30 mouse cellular contexts compared by ENCODE assay signal in the genomic region with DNA sequence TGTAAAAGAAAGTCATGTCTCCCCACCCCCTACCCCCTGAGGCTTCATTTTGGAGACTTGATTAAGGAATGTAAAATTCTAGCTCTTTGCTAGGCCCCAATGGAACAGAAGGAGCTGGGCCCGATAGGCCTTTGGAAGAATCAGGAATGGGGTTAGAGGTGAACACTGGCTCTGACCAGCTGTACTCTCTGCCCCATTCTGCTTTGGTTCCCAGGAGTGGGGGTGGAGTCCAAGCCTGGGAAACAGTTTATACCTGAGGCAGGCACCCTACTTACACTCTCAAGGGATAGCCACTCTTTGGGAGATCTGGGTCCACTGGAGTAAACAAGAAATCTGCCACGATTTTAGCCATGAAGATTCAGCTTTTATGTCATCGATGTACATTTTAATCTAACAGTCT. TPM values are rescaled to one million over a fixed set of nuclear protein-coding genes. Genes with fewer than 3 reads are reported as not detected.
"Had no signal": no experiment of that assay in that cellular context is flagged by ENCODE, and none has a peak within 500 bp of the region (broad histone marks: within the 10 kb centered on the region; RNA-seq: fewer than 3 reads in every experiment).

TSS of gene Gm15557 (plus strand) at position 48 of the 400 bp plus-strand sequence.

- H3K9me3 ChIP-seq: liver, embryonic 12.5 days; liver, embryonic 15.5 days; lung, embryonic 15.5 days; midbrain, embryonic 12.5 days; midbrain, embryonic 15.5 days; neural tube, embryonic 12.5 days; neural tube, embryonic 15.5 days had no signal

- ATAC-seq: liver, embryonic 12.5 days; midbrain, embryonic 15.5 days had no signal

- H3K27me3 ChIP-seq: neural tube, embryonic 12.5 days; neural tube, embryonic 15.5 days had no signal

- H3K4me3 ChIP-seq: layer of hippocampus, adult 2 months; left cerebral cortex, adult 2 months; liver, embryonic 12.5 days; liver, embryonic 15.5 days; lung, embryonic 15.5 days; midbrain, embryonic 12.5 days; midbrain, embryonic 15.5 days; neural tube, embryonic 12.5 days; neural tube, embryonic 15.5 days had no signal

- DNase-seq: kidney, adult 18-20 months; kidney, adult 9 months; kidney, postnatal 14 days; layer of hippocampus, adult 9-11 months; layer of hippocampus, postnatal 36 days; liver; lung, postnatal 10 days; lung, postnatal 4 days; right cerebral cortex, adult 18-20 months; right cerebral cortex, postnatal 25 days; spleen, adult 18-20 months; thymus, adult 2 months; thymus, postnatal 14 days; thymus, postnatal 4 days had no signal

- H3K4me1 ChIP-seq: liver, embryonic 15.5 days had no signal

- H3K27ac ChIP-seq: layer of hippocampus, adult 2 months; left cerebral cortex, adult 2 months; liver, embryonic 12.5 days; liver, embryonic 15.5 days; lung, embryonic 15.5 days; midbrain, embryonic 12.5 days; midbrain, embryonic 15.5 days; neural tube, embryonic 12.5 days; neural tube, embryonic 15.5 days; stomach, postnatal 0 days had no signal

- H3K36me3 ChIP-seq: liver, embryonic 12.5 days; liver, embryonic 15.5 days; lung, embryonic 15.5 days; midbrain, embryonic 12.5 days; midbrain, embryonic 15.5 days; neural tube, embryonic 12.5 days; neural tube, embryonic 15.5 days had no signal

- H3K9ac ChIP-seq: liver, embryonic 12.5 days; liver, embryonic 15.5 days; lung, embryonic 15.5 days; midbrain, embryonic 12.5 days; midbrain, embryonic 15.5 days; neural tube, embryonic 12.5 days; neural tube, embryonic 15.5 days had no signal

- H3K4me2 ChIP-seq: liver, embryonic 12.5 days; liver, embryonic 15.5 days; midbrain, embryonic 12.5 days; midbrain, embryonic 15.5 days; neural tube, embryonic 12.5 days; neural tube, embryonic 15.5 days had no signal

RNA-seq across cellular contexts. Expression of gene Gm15557, which starts in this region (rescaled TPM):
- total RNA-seq: layer of hippocampus, adult 2 months; layer of hippocampus, postnatal 36 days; left cerebral cortex, adult 2 months; left cerebral cortex, postnatal 10 days; left cerebral cortex, postnatal 36 days; megakaryocyte progenitor cell, adult 5-6 weeks had no signal
- polyA plus RNA-seq: kidney, embryonic 16.5 days; large intestine, adult 2 months; liver, embryonic 12.5 days; liver, embryonic 15.5 days; lung, embryonic 15.5 days; midbrain, embryonic 12.5 days; midbrain, embryonic 15.5 days; neural tube, embryonic 12.5 days; neural tube, embryonic 15.5 days; stomach, embryonic 14.5 days; stomach, postnatal 0 days; thymus, adult 2 months had no signal
